Mouse (Mus musculus): Measurements from ENCODE around the gene Mark3.

DNA sequence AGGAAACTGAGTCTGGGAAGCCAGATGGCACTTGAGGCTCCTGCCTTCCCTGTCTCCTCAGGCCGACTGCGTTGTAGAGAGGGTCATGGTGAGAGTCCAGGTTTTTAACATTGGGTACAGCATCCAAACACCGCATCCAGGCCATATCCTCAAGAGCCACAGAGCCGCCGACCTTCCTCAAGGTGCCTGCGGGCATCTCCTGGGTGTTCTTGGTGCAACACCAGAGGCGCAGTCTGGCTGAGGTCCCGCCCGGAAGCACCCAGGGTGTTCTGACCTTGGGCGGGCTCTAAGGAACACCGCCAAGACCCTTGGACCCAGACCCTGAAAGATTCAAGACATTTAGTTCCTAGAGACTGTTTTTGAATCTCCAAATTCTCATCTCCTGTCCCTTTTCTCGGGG, 98.3 kb downstream of the Mark3 start:
- TF ChIP-seq CTCF (conservative IDR thresholded peaks at IDR 0.05; ENCODE audit: low read length) = no peak
- no peak for TF ChIP-seq NANOG (IDR thresholded peaks at IDR 0.05; ENCODE audit: borderline replicate concordance, low read length)
- TF ChIP-seq POU5F1 (IDR thresholded peaks at IDR 0.05; ENCODE audit: borderline replicate concordance, low read length) = no peak

All from E14TG2a.4 (cell line).